Mouse (Mus musculus) urinary bladder, adult 2 months (tissue): ENCODE measurements at regions not wholly inside any gene's neighbourhood (a gene's known extent, or its start where the extent isn't known, plus 50 kb on each side); places are given as distances from the start of the nearest gene placed in this dataset.

Experiments
- DNase-seq: peaks from one replicate; pipeline ENCODE4 v3.0.0; 2022; ENCODE audit warnings: low spot score

- DNase-seq, result no peak
Measured at GRCm38 (mm10) chr1:36012081-36012765, 56.0 kb upstream of the Hs6st1 start.

GRCm38 (mm10) chr1:36013823-36014341 lies 54.3 kb upstream of the Hs6st1 start:
- no peak for DNase-seq

- no peak for DNase-seq
Measured at GRCm38 (mm10) chr1:36014372-36014771, 53.8 kb upstream of the Hs6st1 start.

- no peak for DNase-seq
Measured at GRCm38 (mm10) chr1:36015210-36015609, 53.0 kb upstream of the Hs6st1 start.

GRCm38 (mm10) chr1:36016566-36016965 lies 51.6 kb upstream of the Hs6st1 start:
- no peak for DNase-seq

GRCm38 (mm10) chr1:36017061-36017461 lies 51.1 kb upstream of the Hs6st1 start:
- DNase-seq, result no peak

- no peak for DNase-seq
Measured at GRCm38 (mm10) chr1:36017656-36018055, 50.5 kb upstream of the Hs6st1 start.
